Mouse (Mus musculus) embryonic fibroblast, embryonic 13.5 days (primary cell): ENCODE results near the gene Lcn4.

Source experiments
- CTCF ChIP-seq: IDR thresholded peaks from 2 replicates; pipeline ENCODE4 v1.5.1; 2011; ENCODE audit warnings: mild to moderate bottlenecking, control low read depth, low read length, moderate library complexity, borderline replicate concordance; ENCODE audit not compliant: insufficient read depth
- POLR2A ChIP-seq: IDR thresholded peaks from 2 replicates; pipeline ENCODE4 v1.6.1; 2011; ENCODE audit warnings: low read depth, mild to moderate bottlenecking, control low read depth, low read length, moderate library complexity

GRCm38 (mm10) chr2:26635489-26636324 is 35.4 kb downstream of the Lcn4 start:
- peak; percentile 11; the same call in 1 of the 2 replicates for TF ChIP-seq POLR2A
- TF ChIP-seq CTCF, result no peak
